Mouse (Mus musculus) common myeloid progenitor, adult 5-6 weeks (primary cell): Measurements from ENCODE around the gene Lmo7. TPM values are rescaled to one million over a fixed set of nuclear protein-coding genes. Genes with fewer than 3 reads are reported as not detected.

ENCODE experiments used
- ATAC-seq: replicated peaks from 2 replicates; pipeline ENCODE4 v1.8.0; 2016; ENCODE audit warnings: low read depth, mild to moderate bottlenecking, moderate TSS enrichment, inconsistent platforms; ENCODE audit not compliant: poor library complexity, severe bottlenecking
- total RNA-seq: library from RNA; stranded (forward); fragments of 200-1000, 187-1606 nt; gene quantifications from 2 replicates; pipeline ENCODE4 v1.2.3, GENCODE M21; 2017

Gene Lmo7
- total RNA-seq, 1 experiment from 2014 or later, result 0.23 TPM

GRCm38 (mm10) chr14:101869145-101869544 lies 139.4 kb downstream of the Lmo7 start:
- no peak for ATAC-seq

DNA sequence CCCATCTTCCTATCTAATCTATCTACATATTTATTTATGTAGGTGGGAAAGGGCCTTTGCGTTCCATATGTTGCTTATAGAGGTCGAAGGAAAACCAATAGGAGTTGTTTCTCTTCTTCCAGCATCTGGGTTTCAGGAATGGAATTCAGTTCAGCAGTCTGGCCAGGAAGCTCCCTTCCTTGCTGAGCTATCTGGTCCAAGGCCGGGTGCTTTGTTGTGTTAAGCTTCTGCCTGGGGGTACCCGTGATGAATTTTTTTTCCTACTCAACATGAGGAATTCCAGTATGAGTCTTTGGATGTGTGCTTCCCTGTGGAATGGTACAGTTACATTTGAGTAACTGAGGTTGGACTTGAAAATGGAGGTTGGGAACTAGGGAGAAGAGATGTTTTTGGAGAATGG lies 139.9 kb downstream of the Lmo7 start:
- no peak for ATAC-seq

DNA sequence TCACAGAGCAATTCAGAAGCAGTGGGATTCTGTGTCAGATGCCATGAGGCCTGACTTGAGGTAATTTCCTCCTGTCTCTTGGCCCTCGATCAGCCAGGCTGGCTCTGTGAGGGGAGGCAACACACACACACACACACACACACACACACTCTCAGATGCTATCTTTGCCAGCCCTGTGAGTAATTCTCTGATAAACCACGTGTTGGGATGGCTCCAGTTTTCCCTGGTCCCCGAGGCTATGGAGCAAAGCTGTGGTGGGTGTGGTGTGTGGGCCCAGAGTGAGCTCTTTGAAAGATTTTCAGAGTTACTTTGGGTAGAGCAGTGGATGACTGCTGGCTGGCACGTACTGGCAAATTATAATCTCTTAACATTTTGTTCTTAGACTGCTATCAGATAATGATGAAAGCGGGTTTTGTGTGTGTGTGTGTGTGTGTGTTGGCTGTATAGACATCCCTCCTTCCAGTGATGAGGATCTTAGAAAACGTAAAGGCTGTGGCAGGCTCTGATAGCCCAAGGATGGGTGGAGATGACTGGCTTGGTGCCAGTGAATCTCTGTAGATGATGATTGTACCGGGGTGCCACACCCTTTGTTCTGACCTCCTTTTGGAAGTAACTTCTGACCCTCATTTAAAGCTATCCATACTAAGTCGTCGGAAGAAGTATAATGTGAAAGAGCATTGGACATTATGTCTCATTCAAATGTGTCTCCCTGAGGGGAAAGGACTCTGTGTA lies 140.6 kb downstream of the Lmo7 start:
- ATAC-seq, result no peak

- ATAC-seq, result no peak
These were observed 143.1 kb downstream of the Lmo7 start for GRCm38 (mm10) chr14:101872846-101873245.

- no peak for ATAC-seq
These were observed 148.7 kb downstream of the Lmo7 start for GRCm38 (mm10) chr14:101878346-101879049.

DNA sequence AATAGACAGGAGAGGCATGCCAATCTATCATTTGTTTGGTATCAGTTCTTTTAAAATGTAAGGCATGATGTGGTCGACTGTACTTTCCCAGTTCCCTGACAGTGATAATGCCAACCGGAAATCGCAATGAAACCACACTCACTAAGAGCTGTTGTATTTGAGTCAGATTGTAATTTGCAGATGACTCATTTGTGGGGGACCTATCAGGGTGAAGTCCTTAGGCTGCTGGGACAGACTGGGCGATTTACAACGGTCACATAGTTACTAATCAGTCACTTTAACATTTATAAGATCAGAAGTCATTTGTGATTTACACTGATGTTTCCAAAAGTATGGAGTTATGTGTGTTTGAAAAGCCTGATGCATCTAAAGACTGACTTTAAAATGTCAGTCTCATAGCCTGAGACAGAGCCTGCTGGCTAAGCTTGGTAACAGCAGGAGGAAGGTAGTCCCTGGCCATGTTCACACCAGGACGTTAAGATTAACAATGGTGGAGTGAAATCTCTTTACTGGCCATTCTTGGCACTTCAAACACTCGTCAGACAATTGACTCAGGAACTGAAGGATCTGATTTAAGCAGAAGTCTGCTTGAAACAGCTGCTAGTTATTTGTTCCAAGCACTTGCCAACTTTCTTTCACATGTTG lies 149.4 kb downstream of the Lmo7 start:
- ATAC-seq, result peak; percentile 41; the same call in 1 of the 2 replicates

DNA sequence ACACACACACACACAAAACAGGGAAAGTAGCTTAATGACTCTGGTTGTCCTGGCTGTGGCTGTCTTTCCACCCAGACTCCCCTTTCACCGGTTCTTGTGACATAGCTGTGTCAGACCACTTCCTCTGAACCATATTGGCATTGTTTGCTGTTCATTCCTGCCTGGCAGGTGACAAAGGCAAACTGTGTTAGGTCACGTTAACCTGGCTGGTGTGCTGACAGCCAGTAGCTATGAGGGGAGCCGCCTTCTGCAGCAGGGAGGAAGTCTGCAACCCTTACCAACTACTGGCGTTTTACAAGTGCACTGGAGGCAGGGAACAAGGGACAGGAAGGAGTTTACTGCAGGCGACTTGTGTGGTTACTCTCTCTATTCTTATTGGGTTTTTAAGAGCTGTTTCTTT lies 153.2 kb downstream of the Lmo7 start:
- peak; percentile 80 for ATAC-seq

- no peak for ATAC-seq
These were observed 154.0 kb downstream of the Lmo7 start for GRCm38 (mm10) chr14:101883787-101884186.

GRCm38 (mm10) chr14:101886320-101886719 lies 156.6 kb downstream of the Lmo7 start:
- ATAC-seq, result no peak

DNA sequence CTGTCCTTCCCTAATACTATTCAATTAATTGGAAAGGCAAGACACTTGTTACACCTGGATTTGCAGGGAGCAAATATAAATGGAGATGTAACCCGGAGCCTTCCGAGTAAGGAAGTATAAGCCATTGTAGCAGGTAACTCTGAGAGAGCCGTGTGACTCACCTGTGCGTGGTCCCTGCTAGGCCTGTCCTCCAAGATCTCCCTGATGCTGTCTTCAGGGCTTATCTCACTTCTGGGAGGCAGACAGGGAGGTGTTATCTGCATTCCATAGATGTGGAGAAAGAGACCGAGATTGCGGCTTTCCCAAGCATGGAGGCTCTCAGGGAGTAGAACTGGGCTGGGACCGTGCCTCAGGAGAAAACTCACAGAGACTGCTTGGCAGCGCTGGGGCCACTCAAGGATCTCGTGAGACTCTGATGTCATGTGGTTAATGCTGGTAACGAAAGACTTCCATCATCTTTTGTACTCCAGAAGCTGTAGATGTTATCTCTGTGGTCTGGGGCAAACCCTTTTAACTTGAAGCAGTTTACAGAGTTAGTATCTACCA lies 162.2 kb downstream of the Lmo7 start:
- no peak for ATAC-seq

- no peak for ATAC-seq
These were observed 162.7 kb downstream of the Lmo7 start for GRCm38 (mm10) chr14:101892496-101892895.

DNA sequence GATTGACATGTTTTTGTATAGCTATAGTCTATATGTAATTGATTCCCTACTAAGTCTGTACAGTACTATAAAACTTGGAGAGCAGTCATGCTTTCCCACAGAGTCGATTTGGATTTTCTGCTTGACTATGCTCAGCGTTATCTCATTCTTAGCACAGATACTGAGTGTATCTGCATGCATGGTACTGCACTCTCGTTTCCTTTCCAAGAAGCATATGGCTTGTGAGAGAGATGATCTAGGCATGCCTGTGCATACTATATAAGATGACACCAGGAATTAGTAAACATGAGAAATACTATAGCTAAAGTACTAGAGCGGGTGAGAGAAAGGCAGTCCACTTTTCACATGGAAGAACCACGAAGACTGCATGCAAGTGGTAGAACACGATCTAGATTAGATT lies 163.5 kb downstream of the Lmo7 start:
- ATAC-seq, result no peak

DNA sequence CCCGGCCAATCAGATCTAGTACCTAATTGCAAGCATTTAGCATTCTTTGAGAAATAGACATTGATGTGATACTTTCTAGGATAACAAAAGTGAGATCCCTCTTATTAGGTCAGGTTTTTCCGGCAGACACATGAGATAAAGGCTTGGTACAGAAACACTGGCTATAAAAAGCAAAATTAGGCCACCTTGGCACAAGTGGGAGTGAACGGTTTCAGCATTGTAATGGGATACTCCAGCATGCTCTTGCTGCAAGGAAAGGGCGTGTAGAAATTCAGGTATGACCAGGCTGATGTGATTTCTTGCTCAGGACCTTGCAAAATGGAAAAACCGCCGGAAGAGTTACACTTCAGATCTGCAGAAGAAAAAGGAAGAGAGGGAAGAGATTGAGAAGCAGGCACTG lies 168.5 kb downstream of the Lmo7 start:
- ATAC-seq, result no peak

DNA sequence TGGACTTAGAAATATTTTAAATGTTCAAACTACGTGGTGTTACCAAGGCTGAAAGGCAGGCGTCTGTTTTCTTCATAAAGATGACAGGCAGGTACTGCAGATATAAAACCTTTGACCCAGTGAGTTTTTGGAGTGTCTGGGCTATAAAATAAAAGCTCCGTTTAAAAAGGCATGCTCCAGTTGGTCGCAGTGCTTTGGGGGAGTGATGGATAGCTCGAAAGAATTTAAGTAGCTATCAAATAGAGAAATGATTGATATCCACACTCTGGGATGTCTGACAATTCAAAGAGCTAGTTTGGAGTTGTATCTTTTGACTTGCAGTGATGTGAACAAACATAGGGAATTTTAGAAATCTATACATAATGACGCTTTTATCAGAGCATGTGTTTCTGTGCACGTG lies 171.7 kb downstream of the Lmo7 start:
- no peak for ATAC-seq

GRCm38 (mm10) chr14:101901976-101902375 lies 172.2 kb downstream of the Lmo7 start:
- no peak for ATAC-seq

- no peak for ATAC-seq
These were observed 174.0 kb downstream of the Lmo7 start for GRCm38 (mm10) chr14:101903722-101904121.

- ATAC-seq, result no peak
These were observed 182.2 kb downstream of the Lmo7 start for GRCm38 (mm10) chr14:101911983-101912382.

DNA sequence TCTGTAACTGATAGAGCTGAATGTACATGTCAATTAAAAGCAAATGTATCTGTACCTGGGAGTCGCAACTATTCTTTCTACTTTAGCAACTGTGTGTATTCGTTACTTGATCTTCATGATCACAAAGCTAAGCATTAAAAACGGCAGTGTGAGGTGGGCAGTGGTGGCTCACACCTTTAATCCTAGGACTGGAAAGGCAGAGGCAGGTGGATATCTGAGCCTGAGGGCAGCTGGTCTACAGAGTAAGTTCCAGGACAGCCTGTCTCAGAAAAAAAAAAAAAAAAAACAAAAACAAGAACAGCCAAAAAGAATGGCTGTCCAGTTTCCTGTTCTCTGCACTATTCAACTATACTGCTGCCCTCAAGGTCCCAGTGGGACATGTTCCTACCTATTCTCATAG lies 182.6 kb downstream of the Lmo7 start:
- ATAC-seq, result no peak

DNA sequence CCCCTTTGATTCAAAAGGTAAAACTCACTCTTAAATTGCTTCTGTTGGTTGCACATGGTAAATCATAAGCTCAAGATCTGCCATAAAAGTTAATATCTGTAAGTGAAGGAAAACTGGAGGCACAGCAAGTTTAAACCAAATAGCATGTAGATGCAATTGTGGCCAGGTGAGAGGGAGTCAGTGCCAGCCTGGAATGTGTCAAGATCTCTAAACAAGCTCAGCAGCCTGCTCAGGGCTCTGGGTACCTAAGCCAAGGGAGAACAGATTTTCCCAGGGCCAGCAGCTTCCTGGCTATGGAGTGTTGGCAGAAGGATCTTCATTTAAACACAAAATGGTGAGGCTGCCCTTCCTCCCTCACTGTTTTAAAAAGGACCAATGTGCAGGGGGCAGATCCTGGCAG lies 184.6 kb downstream of the Lmo7 start:
- ATAC-seq, result no peak

DNA sequence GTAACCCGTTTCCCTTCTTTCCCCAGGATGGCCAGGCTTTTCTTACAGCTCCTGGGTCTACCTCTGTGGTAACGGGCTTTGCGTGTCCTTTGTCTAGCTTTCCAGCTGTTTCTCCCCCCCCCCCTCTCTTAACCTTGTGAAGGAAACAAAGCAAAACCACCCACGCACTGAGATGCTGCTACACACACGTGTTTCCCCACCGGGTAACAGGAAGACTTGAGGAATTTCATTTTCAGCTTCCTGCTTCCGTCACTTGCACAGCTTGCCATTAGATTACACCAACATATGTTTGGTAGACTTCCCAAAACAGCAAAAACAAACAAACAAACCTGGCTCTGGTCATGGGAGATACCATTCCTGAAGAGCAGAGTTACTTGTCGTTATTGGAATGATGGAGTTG lies 186.1 kb downstream of the Lmo7 start:
- no peak for ATAC-seq

GRCm38 (mm10) chr14:101918471-101918870 lies 188.7 kb downstream of the Lmo7 start:
- ATAC-seq, result no peak
